Mouse (Mus musculus) large intestine, adult 2 months (tissue): Measurements from ENCODE around the gene Tmem131. TPM values are rescaled to one million over a fixed set of nuclear protein-coding genes. Genes with fewer than 3 reads are reported as not detected.
A peak's percentile ranks its signal among the peaks of the same experiment; 100 is the strongest.

ENCODE experiments used
- DNase-seq: peaks from one replicate; pipeline ENCODE4 v3.0.0-alpha.2; 2012; ENCODE audit warnings: low read depth, low spot score
- WGBS: fragments of 180-500 bp; shearing (Covaris S2); methylation state at CpG from one replicate; pipeline ENCODE4 v1.1.7; 2018; 5-methylcytosine and 5-hydroxymethylcytosine counted together
- polyA plus RNA-seq: library from polyadenylated mRNA; depleted of rRNA; stranded (reverse); fragments of >200 nt; gene quantifications from 2 replicates; pipeline ENCODE4 v1.2.3, GENCODE M21; 2012; rRNA removed

Tmem131 gene
- polyA plus RNA-seq, 1 experiment, result 19.1 TPM

- WGBS, result 79% methylated on average over 11 of the region's 11 CpGs
- DNase-seq, result no peak
Observed at GRCm38 (mm10) chr1:36761568-36761967, 181.9 kb downstream of the Tmem131 start, which contains the start of gene Zap70. Gene Zap70, plus strand, starts transcription at chr1:36761798.

GRCm38 (mm10) chr1:36761061-36761460 is 182.4 kb downstream of the Tmem131 start:
- DNase-seq, result no peak
- 82% methylated on average over 8 of the region's 8 CpGs for WGBS

GRCm38 (mm10) chr1:36760401-36760800 is 183.1 kb downstream of the Tmem131 start:
- DNase-seq, result no peak
- 77% methylated on average over 9 of the region's 9 CpGs for WGBS

GRCm38 (mm10) chr1:36759076-36759475 is 184.4 kb downstream of the Tmem131 start:
- no peak for DNase-seq
- WGBS, result 83% methylated on average over 18 of the region's 18 CpGs

GRCm38 (mm10) chr1:36758553-36758952 is 184.9 kb downstream of the Tmem131 start:
- 86% methylated on average over 9 of the region's 9 CpGs for WGBS
- no peak for DNase-seq

- 68% methylated on average over 6 of the region's 6 CpGs for WGBS
- DNase-seq, result no peak
Observed at GRCm38 (mm10) chr1:36753932-36754675, 189.4 kb downstream of the Tmem131 start.

GRCm38 (mm10) chr1:36746452-36746851 is 197.0 kb downstream of the Tmem131 start:
- no peak for DNase-seq
- WGBS, result 49% methylated on average over 15 of the region's 15 CpGs

- no peak for DNase-seq
- 73% methylated on average over 4 of the region's 4 CpGs for WGBS
Observed at GRCm38 (mm10) chr1:36745661-36746060, 197.8 kb downstream of the Tmem131 start.

- DNase-seq, result peak; percentile 16
- WGBS, result 19% methylated on average over 17 of the region's 17 CpGs
Observed at GRCm38 (mm10) chr1:36744268-36744944, 199.1 kb downstream of the Tmem131 start.

GRCm38 (mm10) chr1:36743046-36743445 is 200.4 kb downstream of the Tmem131 start:
- WGBS, result 71% methylated on average over 9 of the region's 9 CpGs
- no peak for DNase-seq

Other genes starting within 250 kb of the Tmem131 start
- gene 4933424G06Rik, start 233.5 kb downstream of the Tmem131 start, polyA plus RNA-seq, result not detected in 2 replicates
- 80.7 and 107 TPM in 2 replicates for gene Actr1b, start 229.2 kb downstream of the Tmem131 start, polyA plus RNA-seq
- gene Zap70, start 181.9 kb downstream of the Tmem131 start, polyA plus RNA-seq, result 6.9 and 8.0 TPM in 2 replicates
- gene Vwa3b, start 82.9 kb upstream of the Tmem131 start, polyA plus RNA-seq, result 0.11 and 0.61 TPM in 2 replicates